Mouse (Mus musculus): ENCODE measurements around the gene Naa25.

Naa25 gene

GRCm38 (mm10) chr5:121397187-121398145 is at the start of gene Naa25:
TSS of gene Naa25 (plus strand) at chr5:121397936.
- ChIA-PET POLR2A (interaction anchor here (0.6 to 22.7 kb wide), 95 partner anchors 9 to 1646 kb away, joined by 3 to 681 read pairs (median 4); partner anchors contain the start of genes Hectd4 (in 3 of the 4), Trafd1 (in 3 of the 4), Erp29 (in 2 of the 4) and Rpl6 (in 2 of the 4)), CTCF (interaction anchor here (0.5 to 1.5 kb wide), 16 partner anchors 9 to 675 kb away, joined by 3 to 8 read pairs (median 4); partner anchors contain the start of genes Hectd4 (in 1 of the 4) and Trafd1 (in 1 of the 4))

- CTCF ChIA-PET = no interaction called here
- POLR2A ChIA-PET = interaction anchor here in 2 of 4 experiments (0.5 to 1.7 kb wide), 3 partner anchors 11 to 30 kb away, joined by 3 to 5 read pairs (median 4); no protein-coding TSS in a partner anchor
These were observed 38.5 kb upstream of the Naa25 start for GRCm38 (mm10) chr5:121359229-121359628.

- CTCF ChIA-PET = no interaction called here
These were observed 36.0 kb upstream of the Naa25 start for GRCm38 (mm10) chr5:121361696-121362095.

GRCm38 (mm10) chr5:121363441-121363840 is 34.3 kb upstream of the Naa25 start:
- POLR2A ChIA-PET = no interaction called here
- CTCF ChIA-PET = no interaction called here

More at GRCm38 (mm10) chr5:121361696-121362095, 36.0 kb upstream of the Naa25 start:
- POLR2A ChIA-PET = interaction anchor here in 2 of 4 experiments (1.0 to 1.9 kb wide), 2 partner anchors 8 to 12 kb away, joined by 3 read pairs; no protein-coding TSS in a partner anchor

- CTCF ChIA-PET = interaction anchor here in 1 of 4 experiments (0.6 kb wide), 1 partner anchor 13 kb away, joined by 3 read pairs; no protein-coding TSS in a partner anchor
These were observed 31.1 kb upstream of the Naa25 start for GRCm38 (mm10) chr5:121366449-121367225.

GRCm38 (mm10) chr5:121367255-121367654 is 30.5 kb upstream of the Naa25 start:
- ChIA-PET POLR2A (interaction anchor here in 3 of 4 experiments (0.6 to 1.5 kb wide), 8 partner anchors 9 to 97 kb away, joined by 3 to 4 read pairs (median 3); partner anchors contain the start of gene Trafd1 (in 1 of the 3)), CTCF (no interaction called here)

More at GRCm38 (mm10) chr5:121366449-121367225, 31.1 kb upstream of the Naa25 start:
- POLR2A ChIA-PET = interaction anchor here in 2 of 4 experiments (0.6 to 1.3 kb wide), 7 partner anchors 9 to 97 kb away, joined by 3 to 4 read pairs (median 3); partner anchors contain the start of gene Trafd1 (in 1 of the 2)

- ChIA-PET CTCF (interaction anchor here in 1 of 4 experiments (0.6 to 1.0 kb wide), 2 partner anchors 139 to 246 kb away, joined by 3 to 5 read pairs; no protein-coding TSS in a partner anchor), POLR2A (interaction anchor here in 2 of 4 experiments (0.8 to 1.3 kb wide), 7 partner anchors 15 to 168 kb away, joined by 3 to 5 read pairs (median 3); partner anchors contain the start of genes Naa25 (in 1 of the 2) and Rpl6 (in 1 of the 2))
These were observed 26.0 kb upstream of the Naa25 start for GRCm38 (mm10) chr5:121371712-121372111.

GRCm38 (mm10) chr5:121374790-121375189 is 22.9 kb upstream of the Naa25 start:
- CTCF ChIA-PET = interaction anchor here in 2 of 4 experiments (0.6 kb wide), 2 partner anchors 10 to 23 kb away, joined by 3 to 4 read pairs; partner anchors contain the start of genes Naa25 (in 1 of the 2) and Trafd1 (in 1 of the 2)
- POLR2A ChIA-PET = interaction anchor here in 3 of 4 experiments (0.5 to 2.2 kb wide), 9 partner anchors 10 to 441 kb away, joined by 3 to 8 read pairs (median 4); partner anchors contain the start of genes Naa25 (in 2 of the 3) and Rpl6 (in 1 of the 3)

- POLR2A ChIA-PET = interaction anchor here in 2 of 4 experiments (0.6 to 1.9 kb wide), 3 partner anchors 10 to 166 kb away, joined by 3 to 5 read pairs (median 3); no protein-coding TSS in a partner anchor
- CTCF ChIA-PET = interaction anchor here in 3 of 4 experiments (0.6 to 1.2 kb wide), 8 partner anchors 8 to 584 kb away, joined by 3 to 7 read pairs (median 3); partner anchors contain the start of gene Trafd1 (in 1 of the 3)
These were observed 20.8 kb upstream of the Naa25 start for GRCm38 (mm10) chr5:121376972-121377371.

- POLR2A ChIA-PET = interaction anchor here in 2 of 4 experiments (1.0 to 1.3 kb wide), 3 partner anchors 17 to 163 kb away, joined by 3 to 4 read pairs (median 3); partner anchors contain the start of gene Naa25 (in 1 of the 2)
- CTCF ChIA-PET = interaction anchor here in 3 of 4 experiments (0.6 to 1.3 kb wide), 5 partner anchors 11 to 384 kb away, joined by 3 to 5 read pairs (median 4); no protein-coding TSS in a partner anchor
These were observed 19.0 kb upstream of the Naa25 start for GRCm38 (mm10) chr5:121378678-121379256.

GRCm38 (mm10) chr5:121380692-121381091 is 17.0 kb upstream of the Naa25 start:
- ChIA-PET POLR2A (interaction anchor here in 2 of 4 experiments (1.0 to 1.8 kb wide), 2 partner anchors 16 to 161 kb away, joined by 3 to 8 read pairs; partner anchors contain the start of genes Hectd4 (in 1 of the 2) and Naa25 (in 1 of the 2)), CTCF (interaction anchor here in 3 of 4 experiments (0.6 to 1.5 kb wide), 9 partner anchors 9 to 97 kb away, joined by 3 to 9 read pairs (median 4); no protein-coding TSS in a partner anchor)

- POLR2A ChIA-PET = interaction anchor here in 2 of 4 experiments (0.6 to 8.6 kb wide), 13 partner anchors 10 to 180 kb away, joined by 3 to 94 read pairs (median 4); partner anchors contain the start of genes Naa25 (in 2 of the 2) and Hectd4 (in 1 of the 2)
- CTCF ChIA-PET = interaction anchor here in 3 of 4 experiments (0.7 to 1.0 kb wide), 3 partner anchors 94 to 168 kb away, joined by 3 to 8 read pairs (median 3); no protein-coding TSS in a partner anchor
These were observed 13.6 kb upstream of the Naa25 start for GRCm38 (mm10) chr5:121383857-121384756.

- ChIA-PET POLR2A (interaction anchor here in 3 of 4 experiments (0.6 to 8.6 kb wide), 23 partner anchors 9 to 204 kb away, joined by 3 to 94 read pairs (median 4); partner anchors contain the start of genes Naa25 (in 3 of the 3), Hectd4 (in 1 of the 3) and Rpl6 (in 1 of the 3)), CTCF (interaction anchor here in 3 of 4 experiments (0.6 to 1.3 kb wide), 9 partner anchors 8 to 197 kb away, joined by 3 to 18 read pairs (median 3); partner anchors contain the start of gene Naa25 (in 1 of the 3))
These were observed 12.8 kb upstream of the Naa25 start for GRCm38 (mm10) chr5:121384757-121385460.

- ChIA-PET POLR2A (interaction anchor here (0.6 to 8.6 kb wide), 26 partner anchors 9 to 737 kb away, joined by 3 to 94 read pairs (median 4); partner anchors contain the start of genes Naa25 (in 4 of the 4), Hectd4 (in 1 of the 4) and Rpl6 (in 1 of the 4)), CTCF (interaction anchor here in 3 of 4 experiments (0.6 to 1.3 kb wide), 11 partner anchors 9 to 933 kb away, joined by 3 to 8 read pairs (median 3); partner anchors contain the start of gene Naa25 (in 1 of the 3))
These were observed 12.1 kb upstream of the Naa25 start, which contains the start of gene Trafd1 for GRCm38 (mm10) chr5:121385461-121386119. TSS of gene Trafd1 (minus strand) at chr5:121385632.
